Mouse (Mus musculus) small intestine, adult 2 months (tissue): ENCODE results near the gene Ptar1. TPM values are rescaled to one million over a fixed set of nuclear protein-coding genes. Genes with fewer than 3 reads are reported as not detected.

ENCODE experiments used
- H3K27ac ChIP-seq: fragments of 200-500 bp; 2 replicates; pipeline ENCODE4 v1.5.1; 2012; ENCODE audit warnings: low read depth, low read length, control low read depth, inconsistent platforms; ENCODE audit not compliant: insufficient read depth
- H3K27me3 ChIP-seq: fragments of 200-500 bp; 2 replicates; pipeline ENCODE4 v1.6.1; 2012; ENCODE audit warnings: mild to moderate bottlenecking, moderate library complexity, low read length, inconsistent platforms; ENCODE audit not compliant: control insufficient read depth, insufficient read depth
- H3K36me3 ChIP-seq: fragments of 200-500 bp; 2 replicates; pipeline ENCODE4 v1.6.1; 2012; ENCODE audit warnings: mild to moderate bottlenecking, low read length, control low read depth, inconsistent platforms; ENCODE audit not compliant: control insufficient read depth, insufficient read depth
- H3K4me1 ChIP-seq: fragments of 200-500 bp; 2 replicates; pipeline ENCODE4 v1.6.1; 2012; ENCODE audit warnings: low read length, inconsistent platforms, mixed read lengths; ENCODE audit not compliant: control insufficient read depth, insufficient read depth, insufficient read length
- H3K4me3 ChIP-seq: fragments of 200-500 bp; 2 replicates; pipeline ENCODE4 v1.5.1; 2012; ENCODE audit warnings: low read depth, mild to moderate bottlenecking, control low read depth, inconsistent platforms, low read length, moderate library complexity
- CTCF ChIP-seq: fragments of 200-500 bp; IDR thresholded peaks from 2 replicates; pipeline ENCODE4 v1.5.1; 2012; ENCODE audit warnings: low read depth, mild to moderate bottlenecking, control low read depth, inconsistent platforms, low read length, moderate library complexity, mixed read lengths; ENCODE audit not compliant: insufficient replicate concordance, insufficient read length; ENCODE audit errors: extremely low read depth
- POLR2A ChIP-seq: fragments of 200-500 bp; IDR thresholded peaks from 2 replicates; pipeline ENCODE4 v1.6.1; 2012; ENCODE audit warnings: low read depth, mild to moderate bottlenecking, control low read depth, inconsistent platforms, low read length, moderate library complexity
- WGBS: fragments of 180-500 bp; shearing (Covaris S2); methylation state at CpG from one replicate; pipeline ENCODE4 v1.1.7; 2018; 5-methylcytosine and 5-hydroxymethylcytosine counted together
- polyA plus RNA-seq: library from polyadenylated mRNA; depleted of rRNA; stranded (reverse); fragments of >200 nt; gene quantifications from 2 replicates; pipeline ENCODE4 v1.2.3, GENCODE M21; 2012

Ptar1 gene
- polyA plus RNA-seq, 1 experiment, result 0.79 TPM

DNA sequence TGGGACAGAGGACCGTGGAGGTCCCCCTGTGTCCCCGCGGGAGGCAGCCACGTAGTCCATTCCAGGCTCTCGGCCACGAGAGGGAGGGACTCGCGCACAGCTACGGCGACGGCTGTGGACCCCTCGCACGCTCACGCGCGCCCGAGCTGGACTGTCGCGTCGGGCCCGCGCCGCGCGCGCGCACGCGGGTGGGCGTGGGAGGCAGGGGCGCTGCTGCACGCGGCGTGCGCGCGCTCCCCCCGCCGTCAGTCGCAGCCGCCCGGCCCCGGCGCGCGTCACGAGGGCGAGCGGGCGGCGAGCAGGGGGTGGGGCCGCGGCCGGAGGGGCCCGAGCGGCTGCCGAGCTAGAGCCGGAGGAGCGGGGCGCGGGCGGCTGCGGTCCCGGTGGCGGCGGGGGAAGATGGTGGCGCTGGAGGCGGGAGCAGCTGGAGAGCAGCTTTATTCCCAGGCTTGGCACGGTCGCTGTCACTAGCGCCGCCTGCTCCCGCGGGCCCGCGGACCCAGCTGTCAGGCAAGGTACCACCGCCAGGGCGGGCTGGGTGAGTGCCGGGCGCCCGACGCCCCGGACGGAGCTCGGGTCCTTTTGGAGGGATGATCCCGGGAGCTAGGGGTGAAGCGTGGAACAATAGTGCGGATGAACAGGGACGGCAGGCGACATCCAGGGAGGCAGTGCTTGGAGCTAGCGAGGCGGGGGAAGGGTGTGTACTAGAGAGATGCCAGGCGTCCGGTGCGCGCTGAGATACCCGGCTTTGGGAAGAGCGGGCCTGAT, 71.5 kb downstream of the Ptar1 start, which contains the start of gene Apba1:
Apba1 (plus strand) TSS at position 334 of the 768 bp plus-strand sequence.
- Histone ChIP-seq H3K27me3 (peaks cover 13% of the 10 kb centered on the region), H3K4me3 (peak within 1 kb of the TSS; percentile 85), H3K27ac (peak within 1 kb of the TSS; percentile 50), H3K36me3 (no peaks in the 10 kb centered on the region), H3K4me1 (no peaks in the 10 kb centered on the region; the same call in 1 of the 2 replicates)
- WGBS, result under 1% methylated on average over 94 of the region's 98 CpGs
- TF ChIP-seq CTCF (no peak), POLR2A (no peak)

DNA sequence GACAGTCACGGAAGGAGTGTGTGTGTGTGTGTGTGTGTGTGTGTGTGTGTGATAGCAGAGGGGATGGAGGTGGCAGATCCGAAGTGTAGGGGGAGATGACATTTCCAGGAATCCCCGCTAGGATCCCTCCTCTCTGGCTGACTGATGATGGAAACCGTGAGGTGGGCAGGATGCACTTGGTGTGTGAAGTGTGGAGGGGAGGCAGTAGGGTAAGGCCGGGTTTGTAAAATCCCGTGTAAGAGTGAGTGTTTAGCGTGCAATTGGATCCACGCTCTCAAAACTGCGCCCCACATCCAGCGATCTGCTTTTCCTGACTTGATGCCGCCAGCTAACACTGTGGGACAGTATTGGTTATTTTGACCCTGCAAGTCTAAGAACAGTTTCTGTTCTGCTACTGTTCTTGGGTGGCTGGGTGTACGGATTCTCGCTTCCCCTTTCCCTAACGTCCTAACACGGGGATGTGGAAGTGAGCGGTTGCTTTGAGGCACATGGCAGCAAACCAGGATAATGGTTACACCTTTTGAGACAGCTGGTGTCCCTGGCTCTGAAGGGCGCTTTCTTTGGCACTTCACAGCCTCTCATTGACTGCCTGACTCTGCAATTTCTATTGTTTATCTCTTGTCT, 72.2 kb downstream of the Ptar1 start:
- Histone ChIP-seq H3K4me1 (no peaks in the 10 kb centered on the region; the same call in 1 of the 2 replicates), H3K36me3 (no peaks in the 10 kb centered on the region), H3K4me3 (peak overlapping the region; percentile 85), H3K27me3 (peaks cover 13% of the 10 kb centered on the region), H3K27ac (peak overlapping the region; percentile 36; the same call in 1 of the 2 replicates)
- TF ChIP-seq CTCF, result no peak
- no peak for TF ChIP-seq POLR2A
- 4% methylated on average over 17 of the region's 17 CpGs for WGBS

DNA sequence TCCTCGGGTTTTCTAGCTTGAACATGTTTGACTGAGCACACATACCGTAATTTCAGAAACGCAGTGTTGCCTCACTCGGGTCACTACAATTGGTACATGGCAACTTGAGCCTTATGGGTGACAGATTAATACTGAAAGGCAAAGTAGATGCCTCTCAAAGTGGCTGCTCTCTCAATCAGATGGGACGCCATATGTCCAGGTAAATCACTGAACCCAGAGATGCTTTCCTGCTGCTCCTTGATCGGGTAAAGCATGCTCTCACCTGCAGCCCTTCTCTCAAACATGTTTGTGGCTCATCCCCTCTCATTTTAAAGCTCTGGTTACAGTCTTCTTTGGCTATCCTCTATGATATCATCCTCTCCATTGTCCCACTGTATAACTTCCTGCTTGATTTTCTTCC, 76.1 kb downstream of the Ptar1 start:
- WGBS, result 82% methylated on average over 6 of the region's 6 CpGs
- Histone ChIP-seq H3K4me1 (no peaks in the 10 kb centered on the region; the same call in 1 of the 2 replicates), H3K4me3 (no peak overlapping the region), H3K36me3 (no peaks in the 10 kb centered on the region), H3K27ac (no peak overlapping the region), H3K27me3 (peaks cover 13% of the 10 kb centered on the region)
- TF ChIP-seq CTCF (no peak), POLR2A (no peak)

DNA sequence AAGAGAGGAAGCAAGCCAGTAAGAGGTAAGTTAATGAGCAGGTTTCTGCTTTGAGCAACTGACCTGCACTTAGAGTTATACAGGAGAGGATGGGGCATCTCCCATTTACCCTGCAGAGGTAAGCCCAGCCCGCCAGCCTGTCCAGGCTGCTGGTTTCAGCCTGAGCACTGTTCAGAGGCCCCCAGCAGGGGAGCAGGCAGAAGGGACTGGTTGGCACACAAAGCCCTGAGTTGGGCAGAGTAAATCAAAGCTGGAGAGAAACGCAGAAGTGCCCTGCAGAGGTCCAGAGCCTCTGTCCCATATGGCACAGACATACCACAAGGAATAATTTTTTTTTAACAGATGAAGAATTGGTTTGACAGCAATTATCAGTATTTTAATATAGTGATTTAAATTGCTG, 76.8 kb downstream of the Ptar1 start:
- no peak for TF ChIP-seq POLR2A
- TF ChIP-seq CTCF, result no peak
- H3K4me3 ChIP-seq, result no peak overlapping the region
- no peaks in the 10 kb centered on the region for H3K36me3 ChIP-seq
- H3K27me3 ChIP-seq, result peaks cover 6% of the 10 kb centered on the region
- no peaks in the 10 kb centered on the region; the same call in 1 of the 2 replicates for H3K4me1 ChIP-seq
- no peak overlapping the region for H3K27ac ChIP-seq
- 79% methylated on average over 2 of the region's 2 CpGs for WGBS

DNA sequence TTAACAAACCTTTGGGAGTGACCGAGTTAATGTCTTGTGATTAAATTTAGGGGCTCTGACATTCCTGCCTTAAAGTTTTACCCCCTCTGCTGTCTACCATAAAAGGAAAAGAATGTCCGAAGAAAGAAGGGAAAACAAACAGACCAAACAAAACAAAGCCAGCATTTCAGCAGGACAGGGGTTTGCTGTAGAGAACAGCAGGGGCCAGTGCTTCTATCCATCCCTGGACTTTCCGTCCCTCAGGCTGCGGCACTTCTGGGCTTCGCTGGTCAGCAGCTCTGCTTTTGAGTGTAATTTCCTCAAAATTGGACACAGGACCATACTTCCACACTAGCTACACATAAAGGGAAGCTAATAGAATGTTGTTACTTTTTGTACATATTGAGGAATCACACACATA, 81.6 kb downstream of the Ptar1 start:
- Histone ChIP-seq H3K27ac (no peak overlapping the region), H3K36me3 (no peaks in the 10 kb centered on the region), H3K4me1 (no peaks in the 10 kb centered on the region), H3K27me3 (no peaks in the 10 kb centered on the region), H3K4me3 (no peak overlapping the region)
- WGBS, result 62% methylated on average over 5 of the region's 5 CpGs
- TF ChIP-seq CTCF, result no peak
- TF ChIP-seq POLR2A, result no peak

DNA sequence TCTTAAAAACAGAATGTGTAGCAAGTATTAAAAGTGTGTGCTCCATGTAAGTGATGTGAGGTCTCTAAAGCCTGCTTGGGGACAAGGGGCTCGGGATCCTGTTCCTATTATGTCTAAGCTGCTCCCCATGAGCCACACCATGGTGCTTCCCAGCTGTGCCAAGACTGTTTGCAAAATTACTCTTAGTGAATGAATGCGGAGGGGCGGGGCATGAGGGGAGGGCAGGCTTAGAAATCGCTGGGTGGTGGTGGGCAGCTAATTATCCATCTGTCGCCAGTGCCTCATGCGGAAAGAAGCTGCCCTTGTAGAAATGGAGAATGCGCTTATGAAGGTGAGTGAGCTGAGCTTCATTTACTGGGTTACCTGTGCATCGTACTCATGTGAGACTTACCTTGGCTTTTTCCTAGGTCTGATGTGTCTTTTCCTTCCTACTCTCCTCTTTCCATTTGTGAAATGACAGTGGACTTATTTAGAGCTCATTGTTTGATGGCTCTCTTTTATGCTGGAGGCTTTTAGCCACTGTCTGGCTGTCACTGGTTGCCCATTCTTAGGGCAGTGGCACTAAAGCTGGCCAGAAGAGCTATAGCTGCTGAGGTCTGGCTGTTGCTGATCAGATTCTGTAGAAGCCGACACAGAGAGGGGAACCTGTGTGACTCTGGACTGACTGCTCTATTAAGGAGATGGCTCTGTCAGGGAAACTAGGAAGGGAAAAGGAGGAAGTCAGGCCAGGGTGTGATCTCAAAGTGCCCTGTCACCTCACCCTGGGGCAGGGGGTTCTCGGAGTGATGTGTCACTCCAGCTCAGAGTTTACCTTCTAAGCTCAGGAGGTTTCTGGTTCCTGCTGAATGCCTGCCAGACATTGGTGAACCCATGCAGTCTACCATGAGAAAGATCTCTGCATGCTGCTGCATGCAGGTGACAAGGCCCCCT, 83.5 kb downstream of the Ptar1 start:
- no peak overlapping the region for H3K4me3 ChIP-seq
- H3K36me3 ChIP-seq, result no peaks in the 10 kb centered on the region
- 72% methylated on average over 10 of the region's 10 CpGs for WGBS
- no peaks in the 10 kb centered on the region for H3K4me1 ChIP-seq
- no peak for TF ChIP-seq POLR2A
- no peak for TF ChIP-seq CTCF
- no peaks in the 10 kb centered on the region for H3K27me3 ChIP-seq
- no peak overlapping the region for H3K27ac ChIP-seq

DNA sequence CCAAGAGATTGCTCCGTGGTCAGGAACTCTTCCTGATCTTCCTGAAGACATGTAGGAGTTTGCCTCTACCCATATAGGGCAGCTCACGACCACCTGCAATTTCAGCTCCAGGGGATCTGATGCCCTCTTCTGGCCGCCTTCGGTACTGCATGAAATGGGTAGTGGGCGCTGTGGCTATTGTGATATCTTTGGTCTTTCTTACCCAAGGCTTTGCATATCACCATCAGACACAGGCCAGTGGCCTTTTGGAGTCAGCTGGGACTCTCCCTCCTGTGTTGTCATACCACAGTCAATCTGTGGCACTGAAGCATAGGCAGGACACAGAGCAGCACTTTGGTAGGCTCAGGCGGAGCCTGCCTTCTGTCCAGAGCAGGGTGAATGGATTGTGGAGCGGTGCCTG, 84.7 kb downstream of the Ptar1 start:
- peak; percentile 55; the same call in 1 of the 2 replicates for TF ChIP-seq CTCF
- no peak for TF ChIP-seq POLR2A
- H3K27me3 ChIP-seq, result no peaks in the 10 kb centered on the region
- H3K27ac ChIP-seq, result no peak overlapping the region
- H3K4me1 ChIP-seq, result no peaks in the 10 kb centered on the region
- no peaks in the 10 kb centered on the region for H3K36me3 ChIP-seq
- WGBS, result 75% methylated on average over 7 of the region's 7 CpGs
- H3K4me3 ChIP-seq, result no peak overlapping the region
